Mouse (Mus musculus) adrenal gland, postnatal 36 days (tissue): ENCODE results near the gene Wnt5a. TPM values are rescaled to one million over a fixed set of nuclear protein-coding genes. Genes with fewer than 3 reads are reported as not detected.

Experiments
- DNase-seq, 2 experiments: peaks; one replicate each; pipeline ENCODE4 v3.0.0; 2021; ENCODE audit warnings: mixed read lengths in 1 of 2
- long read RNA-seq, 2 experiments: library from polyadenylated mRNA; stranded (forward); transcript quantifications; one replicate each; pipeline ENCODE4 v2.0.0; 2021; ENCODE audit warnings: borderline sequencing depth in 2 of 2
- total RNA-seq, 2 experiments: library from RNA; stranded (reverse); gene quantifications; 2 replicates each; pipeline ENCODE4 v1.2.3; 2021

Gene Wnt5a
- total RNA-seq: 10 to 100 TPM; 25.8 to 44.3 TPM
- long read RNA-seq, experiment 1, full-length matches to known transcripts: 23 of 32 reads
- long read RNA-seq, experiment 1, partial matches to known transcripts: 1 of 32 reads
- long read RNA-seq, experiment 1, other reads (novel, unspliced or antisense): 8 of 32 reads
- long read RNA-seq, experiment 2, partial matches to known transcripts: 0 of 2 reads
- long read RNA-seq, experiment 2, other reads (novel, unspliced or antisense): 2 of 2 reads

- DNase-seq: peak; percentile 62 to 76
Measured at GRCm38 (mm10) chr14:28504101-28505050, at the start of gene Wnt5a. Gene Wnt5a, plus strand, starts transcription at chr14:28504750.

- peak; percentile 71 to 73 for DNase-seq
Measured at GRCm38 (mm10) chr14:28456372-28457076, 48.0 kb upstream of the Wnt5a start.

DNA sequence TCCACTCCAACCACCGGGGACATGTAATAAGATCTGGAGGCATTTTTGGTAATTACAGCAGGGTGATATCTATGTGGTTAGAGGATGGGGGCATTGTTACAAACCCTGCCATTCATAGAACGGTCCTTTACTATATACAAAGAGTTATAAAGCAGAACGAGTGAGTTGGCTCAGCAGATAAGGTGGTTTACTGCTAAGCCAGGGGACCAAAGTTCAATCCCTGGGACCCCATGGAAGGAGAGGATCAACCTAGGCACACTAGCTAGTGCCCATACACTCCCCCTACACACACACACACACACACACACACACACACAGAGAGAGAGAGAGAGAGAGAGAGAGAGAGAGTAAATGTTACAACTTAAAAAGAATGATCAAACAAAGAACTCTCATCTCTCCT lies 47.1 kb upstream of the Wnt5a start:
- DNase-seq: no peak

DNA sequence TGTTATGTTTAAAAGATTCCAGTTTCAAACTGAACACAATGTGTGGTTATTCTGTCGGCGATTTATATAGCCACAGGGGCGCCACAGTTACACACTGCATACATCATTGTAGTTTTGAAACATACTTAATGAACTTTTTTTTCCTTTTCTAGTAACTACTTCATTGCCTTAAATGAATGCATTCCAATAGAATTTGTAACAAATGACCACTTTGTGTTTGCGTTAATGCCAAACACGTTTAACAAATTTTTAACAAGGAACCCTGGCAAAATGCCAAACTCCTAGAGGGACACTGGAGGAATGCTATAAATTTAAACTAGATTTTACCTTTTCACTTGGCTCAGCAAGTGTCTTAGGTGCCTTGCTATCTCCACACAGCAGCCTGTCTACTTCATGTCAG lies 36.6 kb upstream of the Wnt5a start:
- DNase-seq: no peak

GRCm38 (mm10) chr14:28469696-28470095 lies 34.9 kb upstream of the Wnt5a start:
- DNase-seq: no peak

DNA sequence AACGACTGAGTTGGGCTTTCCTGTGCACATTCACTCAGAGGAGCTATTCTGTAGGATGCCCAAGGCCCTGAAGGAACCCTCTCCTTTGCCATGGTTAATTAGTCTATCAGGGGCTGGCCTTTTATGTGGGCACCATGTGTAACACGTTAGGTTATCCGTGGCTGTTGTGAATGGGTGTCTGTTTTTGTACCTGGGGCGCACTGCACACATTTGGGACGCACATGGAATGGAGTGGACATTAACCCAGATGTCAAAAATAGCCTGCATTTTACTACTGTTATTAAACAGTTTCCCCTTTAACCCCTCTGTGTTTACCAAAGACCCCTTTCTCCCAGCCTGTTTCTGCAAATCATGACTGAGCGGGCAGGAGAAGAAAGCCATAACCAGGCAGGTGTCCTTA lies 34.3 kb upstream of the Wnt5a start:
- DNase-seq: no peak

- no peak for DNase-seq
Measured at GRCm38 (mm10) chr14:28475012-28475411, 29.5 kb upstream of the Wnt5a start.

- DNase-seq: no peak
Measured at GRCm38 (mm10) chr14:28475421-28475820, 29.1 kb upstream of the Wnt5a start.

DNA sequence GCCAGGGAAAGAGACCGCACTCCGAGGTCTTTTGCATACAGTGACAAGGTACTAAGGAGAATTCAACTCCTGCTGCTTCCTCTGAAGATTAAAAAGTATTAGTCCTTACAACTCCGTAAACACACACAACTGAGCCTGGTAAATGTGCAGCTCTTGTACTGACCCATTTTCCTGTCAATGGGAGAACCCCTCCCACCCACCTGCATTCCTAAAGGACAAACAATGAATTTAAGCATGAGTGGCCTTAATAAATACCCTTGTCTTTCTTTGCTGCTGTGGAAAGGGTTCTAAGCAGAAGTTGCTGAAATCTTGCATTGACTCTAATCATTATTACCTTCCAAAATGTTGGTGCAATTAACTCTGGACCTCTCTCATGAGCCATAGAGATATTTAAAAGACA lies 27.8 kb upstream of the Wnt5a start:
- DNase-seq: no peak

DNA sequence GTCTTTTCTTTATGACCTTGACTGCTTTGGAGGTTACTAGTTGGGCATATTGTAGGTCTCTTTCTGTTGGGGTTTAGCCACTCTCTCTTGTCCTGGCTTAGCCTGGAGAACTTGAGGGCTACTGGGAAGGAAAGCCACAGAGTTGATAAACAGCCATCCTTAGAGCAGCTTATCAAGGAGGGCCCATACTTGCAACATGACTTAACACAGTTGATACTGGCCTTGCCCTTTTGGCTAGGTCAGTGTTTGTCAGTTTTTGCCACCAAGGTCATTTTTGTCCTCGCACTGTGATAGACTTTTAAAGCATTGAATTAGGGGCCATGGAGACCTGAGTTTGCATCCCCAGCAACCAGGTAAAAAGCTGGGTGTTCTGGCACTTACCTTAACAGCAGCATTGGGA lies 23.7 kb upstream of the Wnt5a start:
- DNase-seq: peak; percentile 4 to 37

GRCm38 (mm10) chr14:28493806-28494205 lies 10.7 kb upstream of the Wnt5a start:
- DNase-seq: no peak

DNA sequence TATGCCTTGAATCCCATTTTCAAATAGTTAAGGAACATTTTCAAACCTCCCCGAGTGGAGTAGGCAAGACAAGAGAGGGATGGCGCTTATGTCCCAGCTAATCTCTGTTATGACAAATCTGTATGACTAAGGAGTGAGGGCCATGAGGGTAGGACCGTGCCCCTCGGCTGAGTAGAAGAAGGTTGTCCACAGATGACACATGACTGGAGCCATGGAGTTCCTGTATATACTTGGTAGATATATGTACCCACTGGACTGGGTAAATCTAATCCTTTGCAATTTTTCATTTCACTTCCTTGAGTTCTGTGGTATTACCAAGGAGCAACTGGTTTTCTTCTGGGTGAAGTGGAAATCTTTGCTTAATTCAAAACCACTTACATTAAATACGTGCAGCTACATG lies 10.3 kb upstream of the Wnt5a start:
- DNase-seq: no peak

DNA sequence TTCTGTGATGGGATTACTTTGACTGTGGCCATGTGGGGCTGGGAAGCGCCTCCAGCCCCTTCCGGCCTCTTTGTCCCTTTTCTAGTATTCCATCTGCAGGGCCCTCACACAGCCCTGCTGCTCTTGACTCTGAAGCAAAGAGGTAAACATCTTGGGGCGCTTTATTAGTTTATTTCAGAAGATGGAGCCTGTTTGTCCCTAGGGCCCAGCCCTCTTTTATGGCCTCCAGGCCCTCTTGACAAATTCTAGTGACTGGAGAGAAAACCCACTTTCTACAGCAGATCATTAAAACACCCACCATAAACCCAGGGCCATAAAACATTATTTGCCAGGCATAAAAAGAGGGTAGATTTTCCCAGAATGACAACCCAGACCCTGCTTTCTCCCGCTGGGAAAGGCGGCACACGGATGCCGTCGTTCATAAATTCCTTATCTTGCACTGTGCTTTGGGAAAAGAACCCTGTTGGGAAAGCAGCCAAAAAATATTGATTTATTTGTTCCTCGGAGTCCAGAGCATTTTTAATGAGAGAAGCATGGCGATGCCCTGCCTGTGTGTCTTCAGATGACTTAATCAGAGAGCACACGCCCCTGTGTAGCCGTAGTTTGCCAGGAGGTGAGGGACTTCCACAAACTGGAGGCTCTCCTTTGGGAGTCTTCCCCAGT lies 3.2 kb upstream of the Wnt5a start:
- DNase-seq: peak in 1 of 2 experiments; percentile 30

- no peak for DNase-seq
Measured at GRCm38 (mm10) chr14:28503276-28503675, 1.3 kb upstream of the Wnt5a start.

DNA sequence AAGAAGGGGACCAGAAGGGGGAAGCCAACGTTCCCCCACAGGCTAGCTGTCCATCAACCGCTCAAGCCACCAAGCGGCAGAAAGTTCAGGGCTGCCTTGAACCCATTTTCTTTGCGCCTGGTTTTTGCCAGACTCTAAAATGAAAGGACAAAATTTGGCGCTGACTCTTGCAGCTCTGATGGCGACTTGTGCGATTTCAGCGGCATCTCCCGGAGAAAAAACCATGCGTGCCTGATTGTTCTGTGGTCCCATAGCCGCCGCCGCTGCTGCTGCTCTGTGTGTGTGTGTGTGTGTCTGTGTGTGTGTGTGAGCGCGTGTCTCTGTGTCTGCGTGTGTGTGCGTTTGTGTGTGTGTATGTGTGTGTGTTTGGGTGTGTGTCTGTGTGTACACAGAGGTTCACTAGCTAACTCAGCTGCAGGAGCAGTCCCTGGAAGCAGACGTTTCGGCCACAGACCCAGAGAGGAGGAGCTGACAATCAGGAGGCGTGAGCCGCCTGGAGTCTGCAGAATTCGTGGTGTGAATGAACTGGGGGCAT lies 568 bp downstream of the Wnt5a start:
- DNase-seq: peak; percentile 63 to 64

GRCm38 (mm10) chr14:28505586-28506375 lies 1.2 kb downstream of the Wnt5a start:
- DNase-seq: peak; percentile 58 to 72

GRCm38 (mm10) chr14:28506376-28506831 lies 1.9 kb downstream of the Wnt5a start:
- peak; percentile 72 to 82 for DNase-seq

- no peak for DNase-seq
Measured at GRCm38 (mm10) chr14:28507011-28507410, 2.5 kb downstream of the Wnt5a start.

GRCm38 (mm10) chr14:28507471-28507870 lies 2.9 kb downstream of the Wnt5a start:
- DNase-seq: peak; percentile 78 to 87

- DNase-seq: no peak
Measured at GRCm38 (mm10) chr14:28508288-28509258, 4.0 kb downstream of the Wnt5a start.
